Mouse (Mus musculus): ENCODE measurements around the gene Olfr1200. TPM values are rescaled to one million over a fixed set of nuclear protein-coding genes. Genes with fewer than 3 reads are reported as not detected.

The Olfr1200 gene
- polyA plus RNA-seq (2014; fragmentation: Illumina TruSeq; extraction: RNeasy Lipid Tissue Mini Kit (QIAGEN cat#74804); ENCODE audit: low read depth, low replicate concordance): not detected

DNA sequence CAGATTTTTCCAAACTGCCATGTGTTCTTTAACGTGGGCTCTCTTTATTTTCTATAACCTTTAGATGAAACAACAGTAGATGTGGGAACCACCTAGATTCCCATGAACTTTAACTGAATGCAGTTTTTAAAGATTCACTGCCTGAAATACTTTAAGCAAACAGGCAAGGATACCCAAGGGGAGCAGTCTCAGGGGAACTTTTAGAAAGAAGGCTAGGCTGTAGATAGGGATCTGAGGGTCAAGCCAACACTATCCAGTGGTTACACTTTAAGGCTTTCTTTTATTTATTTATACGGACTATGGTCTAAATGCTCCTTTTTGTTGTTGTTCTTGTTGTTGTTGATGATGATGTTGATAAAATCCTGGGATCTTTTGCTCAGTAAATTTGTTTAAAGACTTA is at the start of gene Olfr1200:
Olfr1200 (minus strand) TSS at position 101 of the 400 bp plus-strand sequence.

DNA sequence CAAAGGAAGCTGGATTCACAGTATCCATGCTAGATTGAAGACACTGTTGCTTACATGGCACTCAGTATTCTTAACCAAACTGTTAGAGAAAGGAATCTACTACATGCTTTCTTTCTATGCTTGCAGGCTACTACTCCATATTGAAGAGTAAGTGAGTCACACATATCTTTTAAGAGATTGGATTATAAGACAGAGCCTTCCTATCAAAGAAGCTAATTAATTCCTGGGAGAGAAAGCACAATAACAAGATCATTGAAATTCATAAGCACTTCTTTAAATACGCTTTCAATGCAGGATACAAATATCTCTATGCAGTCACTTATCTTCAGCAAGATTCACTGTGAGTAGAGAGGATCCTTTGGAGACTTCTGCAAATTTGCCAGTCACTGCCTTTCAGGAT is 43.9 kb upstream of the Olfr1200 start, which contains the start of gene Olfr1202:
Olfr1202 (plus strand) TSS at position 301 of the 400 bp plus-strand sequence.

DNA sequence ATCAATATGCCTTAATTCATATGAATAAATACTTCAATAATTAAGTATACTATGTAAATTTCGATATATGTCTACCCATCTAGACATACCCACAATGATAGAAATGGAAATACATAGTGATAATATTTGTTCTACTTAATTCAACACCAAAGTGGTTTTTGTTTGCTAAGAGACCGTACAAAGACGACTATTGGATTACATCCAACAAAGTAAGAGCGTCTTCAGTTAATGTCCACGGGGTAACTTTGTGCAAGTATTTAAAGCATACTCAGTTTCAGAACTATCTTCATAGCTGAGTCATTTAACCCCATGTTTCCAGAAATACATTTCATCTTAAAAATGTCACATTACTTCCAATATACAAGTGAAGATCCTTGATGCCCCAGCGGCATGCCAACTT is 22.4 kb upstream of the Olfr1200 start, which contains the start of gene Olfr1201:
Olfr1201 (plus strand) TSS at position 301 of the 400 bp plus-strand sequence.

DNA sequence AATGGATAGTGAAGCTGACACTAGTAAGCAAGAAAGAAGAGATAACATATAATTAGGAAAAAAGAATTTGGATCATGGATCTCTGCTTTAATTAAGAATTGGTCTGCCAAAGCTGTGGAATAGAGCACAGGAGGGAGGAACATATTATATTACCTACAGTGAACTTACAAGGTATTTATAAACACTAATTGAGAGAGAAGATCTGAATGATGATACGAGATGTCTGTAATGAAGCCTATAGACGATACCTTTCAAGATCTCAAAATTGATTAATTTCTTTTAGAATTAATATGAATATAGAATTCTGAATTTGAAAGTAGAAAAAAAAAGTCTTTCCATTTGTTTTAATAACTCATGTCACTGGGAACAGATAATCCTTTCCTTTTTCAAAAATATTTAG is 9.9 kb downstream of the Olfr1200 start, which contains the start of gene Olfr1199:
Olfr1199 (minus strand) TSS at position 101 of the 400 bp plus-strand sequence.

DNA sequence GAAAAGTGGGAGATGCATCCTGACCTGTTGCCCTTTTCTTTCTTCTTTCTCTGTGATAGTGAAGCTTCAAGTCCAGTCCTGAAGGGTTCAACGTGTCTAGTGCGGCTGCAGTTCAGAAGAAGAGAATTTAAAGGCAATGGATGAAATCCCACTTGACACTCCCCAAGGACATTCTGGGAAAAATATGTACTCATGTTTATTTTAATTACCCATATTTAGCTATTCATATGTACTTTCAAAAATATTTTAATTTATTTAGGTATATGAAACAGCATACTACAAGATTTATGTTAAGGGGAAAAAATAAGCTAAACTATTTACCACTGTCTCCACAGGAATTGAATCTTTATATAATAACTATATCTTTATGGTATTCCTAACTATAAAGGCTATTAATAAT is 19.0 kb downstream of the Olfr1200 start, which contains the start of gene Olfr1198:
Olfr1198 (minus strand) TSS at position 101 of the 400 bp plus-strand sequence.

DNA sequence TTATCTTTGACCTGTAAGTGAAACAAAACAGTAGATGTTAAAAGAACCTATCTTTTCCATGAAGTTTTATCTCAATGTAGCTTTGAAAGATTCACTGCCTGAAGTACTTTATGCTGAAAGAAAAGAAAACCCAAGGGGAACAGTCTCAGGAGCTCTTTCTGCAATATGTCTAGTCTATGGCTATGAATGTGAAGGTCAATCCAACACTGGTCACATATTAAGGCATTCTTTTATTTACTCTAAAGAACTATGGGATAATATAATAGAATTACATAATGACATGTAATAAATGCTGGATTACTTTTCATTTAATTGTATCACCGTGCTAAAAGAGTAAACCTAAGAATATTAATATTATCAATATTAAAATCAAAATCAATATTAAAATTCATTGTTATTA is 38.0 kb downstream of the Olfr1200 start, which contains the start of gene Olfr1197:
Olfr1197 (minus strand) TSS at position 101 of the 400 bp plus-strand sequence.

Other genes with a start within 250 kb of the Olfr1200 start
- gene Olfr1188, start 213.6 kb downstream of the Olfr1200 start, polyA plus RNA-seq (2014; fragmentation: Illumina TruSeq; extraction: RNeasy Lipid Tissue Mini Kit (QIAGEN cat#74804); ENCODE audit: low read depth, low replicate concordance): not detected
- not detected for gene Olfr1189, start 184.0 kb downstream of the Olfr1200 start, polyA plus RNA-seq (2014; fragmentation: Illumina TruSeq; extraction: RNeasy Lipid Tissue Mini Kit (QIAGEN cat#74804); ENCODE audit: low read depth, low replicate concordance)
- not detected for gene Olfr1191-ps1, start 129.9 kb downstream of the Olfr1200 start, polyA plus RNA-seq (2014; fragmentation: Illumina TruSeq; extraction: RNeasy Lipid Tissue Mini Kit (QIAGEN cat#74804); ENCODE audit: low read depth, low replicate concordance)
- gene Olfr1192-ps1, start 122.0 kb downstream of the Olfr1200 start, polyA plus RNA-seq (2014; fragmentation: Illumina TruSeq; extraction: RNeasy Lipid Tissue Mini Kit (QIAGEN cat#74804); ENCODE audit: low read depth, low replicate concordance): not detected
- not detected for gene Olfr1193, start 94.9 kb downstream of the Olfr1200 start, polyA plus RNA-seq (2014; fragmentation: Illumina TruSeq; extraction: RNeasy Lipid Tissue Mini Kit (QIAGEN cat#74804); ENCODE audit: low read depth, low replicate concordance)
- not detected for gene Olfr1195, start 81.3 kb downstream of the Olfr1200 start, polyA plus RNA-seq (2014; fragmentation: Illumina TruSeq; extraction: RNeasy Lipid Tissue Mini Kit (QIAGEN cat#74804); ENCODE audit: low read depth, low replicate concordance)
- not detected for gene Olfr1196, start 65.9 kb downstream of the Olfr1200 start, polyA plus RNA-seq (2014; fragmentation: Illumina TruSeq; extraction: RNeasy Lipid Tissue Mini Kit (QIAGEN cat#74804); ENCODE audit: low read depth, low replicate concordance)
- not detected for gene Olfr1197, start 38.1 kb downstream of the Olfr1200 start, polyA plus RNA-seq (2014; fragmentation: Illumina TruSeq; extraction: RNeasy Lipid Tissue Mini Kit (QIAGEN cat#74804); ENCODE audit: low read depth, low replicate concordance)
- not detected for gene Olfr1198, start 19.1 kb downstream of the Olfr1200 start, polyA plus RNA-seq (2014; fragmentation: Illumina TruSeq; extraction: RNeasy Lipid Tissue Mini Kit (QIAGEN cat#74804); ENCODE audit: low read depth, low replicate concordance)
- gene Olfr1199, start 10.0 kb downstream of the Olfr1200 start, polyA plus RNA-seq (2014; fragmentation: Illumina TruSeq; extraction: RNeasy Lipid Tissue Mini Kit (QIAGEN cat#74804); ENCODE audit: low read depth, low replicate concordance): not detected
- not detected for gene Olfr1201, start 22.5 kb upstream of the Olfr1200 start, polyA plus RNA-seq (2014; fragmentation: Illumina TruSeq; extraction: RNeasy Lipid Tissue Mini Kit (QIAGEN cat#74804); ENCODE audit: low read depth, low replicate concordance)
- not detected for gene Olfr1202, start 44.0 kb upstream of the Olfr1200 start, polyA plus RNA-seq (2014; fragmentation: Illumina TruSeq; extraction: RNeasy Lipid Tissue Mini Kit (QIAGEN cat#74804); ENCODE audit: low read depth, low replicate concordance)
- gene Olfr1205, start 59.2 kb upstream of the Olfr1200 start, polyA plus RNA-seq (2014; fragmentation: Illumina TruSeq; extraction: RNeasy Lipid Tissue Mini Kit (QIAGEN cat#74804); ENCODE audit: low read depth, low replicate concordance): not detected
- gene Olfr1204, start 78.8 kb upstream of the Olfr1200 start, polyA plus RNA-seq (2014; fragmentation: Illumina TruSeq; extraction: RNeasy Lipid Tissue Mini Kit (QIAGEN cat#74804); ENCODE audit: low read depth, low replicate concordance): not detected
- not detected for gene Olfr1206, start 92.7 kb upstream of the Olfr1200 start, polyA plus RNA-seq (2014; fragmentation: Illumina TruSeq; extraction: RNeasy Lipid Tissue Mini Kit (QIAGEN cat#74804); ENCODE audit: low read depth, low replicate concordance)
- not detected for gene Olfr1208, start 131.8 kb upstream of the Olfr1200 start, polyA plus RNA-seq (2014; fragmentation: Illumina TruSeq; extraction: RNeasy Lipid Tissue Mini Kit (QIAGEN cat#74804); ENCODE audit: low read depth, low replicate concordance)
- gene Olfr1209, start 144.7 kb upstream of the Olfr1200 start, polyA plus RNA-seq (2014; fragmentation: Illumina TruSeq; extraction: RNeasy Lipid Tissue Mini Kit (QIAGEN cat#74804); ENCODE audit: low read depth, low replicate concordance): not detected
- gene Olfr1211, start 167.6 kb upstream of the Olfr1200 start, polyA plus RNA-seq (2014; fragmentation: Illumina TruSeq; extraction: RNeasy Lipid Tissue Mini Kit (QIAGEN cat#74804); ENCODE audit: low read depth, low replicate concordance): not detected
- gene Olfr1212, start 183.5 kb upstream of the Olfr1200 start, polyA plus RNA-seq (2014; fragmentation: Illumina TruSeq; extraction: RNeasy Lipid Tissue Mini Kit (QIAGEN cat#74804); ENCODE audit: low read depth, low replicate concordance): not detected
- gene Gm13762, start 209.8 kb upstream of the Olfr1200 start, polyA plus RNA-seq (2014; fragmentation: Illumina TruSeq; extraction: RNeasy Lipid Tissue Mini Kit (QIAGEN cat#74804); ENCODE audit: low read depth, low replicate concordance): not detected
- not detected for gene Olfr1214, start 222.2 kb upstream of the Olfr1200 start, polyA plus RNA-seq (2014; fragmentation: Illumina TruSeq; extraction: RNeasy Lipid Tissue Mini Kit (QIAGEN cat#74804); ENCODE audit: low read depth, low replicate concordance)
- not detected for gene Olfr1215, start 236.5 kb upstream of the Olfr1200 start, polyA plus RNA-seq (2014; fragmentation: Illumina TruSeq; extraction: RNeasy Lipid Tissue Mini Kit (QIAGEN cat#74804); ENCODE audit: low read depth, low replicate concordance)
- not detected for gene Olfr1216, start 247.9 kb upstream of the Olfr1200 start, polyA plus RNA-seq (2014; fragmentation: Illumina TruSeq; extraction: RNeasy Lipid Tissue Mini Kit (QIAGEN cat#74804); ENCODE audit: low read depth, low replicate concordance)

Measured in liver, adult 10 weeks (tissue).